Mouse (Mus musculus) right cerebral cortex, adult 18-20 months (tissue): ENCODE measurements at regions not wholly inside any gene's neighbourhood (a gene's known extent, or its start where the extent isn't known, plus 50 kb on each side); places are given as distances from the start of the nearest gene placed in this dataset.

Experiments
- DNase-seq: peaks from one replicate; pipeline ENCODE4 v3.0.0; 2022; ENCODE audit warnings: mixed read lengths

GRCm38 (mm10) chr9:24943830-24944229 is 145.4 kb upstream of the Gm10181 start:
- no peak for DNase-seq

- no peak for DNase-seq
Measured at GRCm38 (mm10) chr9:24952516-24952915, 136.7 kb upstream of the Gm10181 start.

DNA sequence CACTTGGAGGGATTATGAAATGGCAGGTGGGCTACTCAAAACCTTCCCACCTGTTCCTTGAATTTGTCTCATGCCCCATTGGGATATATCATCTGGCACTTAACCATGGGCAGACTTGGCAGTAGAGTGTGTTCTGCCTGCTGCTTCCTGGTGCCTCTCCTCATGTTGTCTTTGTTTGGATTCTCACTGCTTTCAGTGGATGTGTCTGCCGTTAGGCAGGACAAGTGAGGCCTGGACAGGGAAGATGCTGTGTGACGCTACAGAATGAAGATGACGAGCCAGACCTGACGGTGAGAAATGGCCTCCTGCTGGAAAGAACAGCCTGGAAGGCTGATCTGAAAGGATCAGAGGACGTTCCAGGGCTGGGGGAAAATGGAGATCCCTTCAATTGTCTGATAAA is 133.6 kb upstream of the Gm10181 start:
- DNase-seq, result no peak

DNA sequence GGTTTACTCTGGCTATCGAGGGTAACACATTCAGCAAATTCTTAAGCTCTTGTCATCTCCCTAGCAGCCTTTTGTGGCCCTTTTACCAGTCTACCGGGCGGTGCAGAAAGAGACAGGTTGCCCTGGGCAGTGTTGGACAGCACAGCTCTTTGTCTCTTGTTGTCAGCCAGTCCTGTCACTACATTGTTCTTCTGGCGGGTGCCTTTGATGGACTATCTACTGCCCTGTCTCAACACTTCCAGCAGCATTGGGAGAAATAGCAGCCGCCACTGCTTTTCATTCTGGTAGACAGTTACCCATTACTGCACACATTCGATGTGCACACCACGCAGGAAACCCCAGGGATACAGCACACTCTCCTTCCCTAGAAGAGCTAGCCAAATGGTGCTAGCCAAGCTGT is 132.7 kb upstream of the Gm10181 start:
- no peak for DNase-seq

DNA sequence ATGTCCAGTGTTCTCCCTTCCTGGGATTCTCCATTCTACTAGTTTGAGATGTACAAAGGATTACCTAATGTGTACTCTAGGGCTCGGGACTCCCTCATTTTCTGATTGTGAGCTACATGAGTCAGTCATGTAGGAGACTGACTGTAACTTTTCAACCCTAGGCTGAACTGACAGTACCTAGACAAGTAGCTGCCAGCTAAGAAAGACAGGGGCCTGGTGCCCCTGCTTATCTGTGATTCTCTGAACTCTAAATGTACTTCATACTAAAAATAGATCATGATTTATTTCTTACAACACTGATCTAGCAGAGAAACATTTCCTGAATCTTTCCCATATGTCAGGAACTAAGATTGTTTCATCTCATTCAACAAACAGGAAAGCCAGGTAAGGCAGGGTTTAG is 125.9 kb upstream of the Gm10181 start:
- no peak for DNase-seq

- DNase-seq, result no peak
Measured at GRCm38 (mm10) chr9:24967571-24967970, 121.7 kb upstream of the Gm10181 start.

DNA sequence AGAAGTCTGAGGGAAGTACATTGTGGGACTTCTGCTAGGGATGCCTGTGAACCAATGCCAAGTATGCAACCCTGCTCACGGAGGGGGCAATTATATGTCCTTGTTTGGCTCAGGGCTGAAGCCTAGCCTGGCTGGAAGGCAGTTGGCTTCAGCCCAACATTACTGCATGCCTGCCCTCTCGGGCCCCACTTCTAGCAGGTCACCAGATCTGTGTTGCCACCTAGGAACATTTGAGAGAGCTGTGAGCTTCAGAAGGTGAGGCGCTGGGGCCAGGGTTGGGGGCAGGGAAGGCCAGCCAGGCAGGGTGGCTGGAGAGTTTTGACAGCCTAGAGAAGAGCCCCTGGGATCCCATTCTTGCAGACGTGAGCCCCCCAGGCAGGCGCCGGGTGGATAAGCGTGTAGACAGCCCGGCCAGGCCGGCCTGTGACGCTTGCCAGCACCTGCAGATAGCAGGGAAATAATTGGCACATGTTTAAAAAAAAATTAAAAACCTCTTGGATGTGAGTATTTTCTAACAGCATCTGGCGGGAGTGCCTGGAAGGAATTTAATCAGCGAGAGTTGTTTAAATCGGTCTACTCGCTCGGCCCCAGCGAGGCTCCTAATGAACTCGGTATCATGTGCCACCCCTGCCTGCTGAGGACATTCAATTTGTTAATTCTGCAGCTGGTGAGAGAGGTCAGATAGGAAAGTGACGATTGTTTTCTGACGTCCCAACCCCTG is 115.0 kb upstream of the Gm10181 start:
- no peak for DNase-seq

DNA sequence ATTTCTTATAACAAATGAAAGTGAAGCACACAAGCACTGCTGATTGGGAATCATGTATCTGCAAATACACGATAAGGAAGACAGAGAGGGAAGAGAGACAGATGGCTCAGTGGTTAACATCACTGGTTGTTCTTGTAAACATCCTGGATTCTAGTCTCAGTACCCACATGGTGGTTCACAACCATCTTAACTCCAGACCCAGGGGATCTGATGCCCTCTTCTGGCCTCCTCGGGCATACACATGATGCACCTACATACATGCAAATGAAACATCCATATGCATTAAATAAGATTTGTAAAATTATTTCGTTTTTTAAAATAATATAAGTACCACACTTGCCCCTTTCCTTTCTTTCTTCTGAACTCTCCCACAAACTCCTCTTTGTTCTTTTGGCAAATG is 106.4 kb upstream of the Gm10181 start:
- DNase-seq, result no peak

GRCm38 (mm10) chr9:24994491-24994890 is 94.7 kb upstream of the Gm10181 start:
- DNase-seq, result no peak

- no peak for DNase-seq
Measured at GRCm38 (mm10) chr9:25021095-25021691, 68.0 kb upstream of the Gm10181 start.

GRCm38 (mm10) chr9:25022439-25022838 is 66.8 kb upstream of the Gm10181 start:
- DNase-seq, result no peak

DNA sequence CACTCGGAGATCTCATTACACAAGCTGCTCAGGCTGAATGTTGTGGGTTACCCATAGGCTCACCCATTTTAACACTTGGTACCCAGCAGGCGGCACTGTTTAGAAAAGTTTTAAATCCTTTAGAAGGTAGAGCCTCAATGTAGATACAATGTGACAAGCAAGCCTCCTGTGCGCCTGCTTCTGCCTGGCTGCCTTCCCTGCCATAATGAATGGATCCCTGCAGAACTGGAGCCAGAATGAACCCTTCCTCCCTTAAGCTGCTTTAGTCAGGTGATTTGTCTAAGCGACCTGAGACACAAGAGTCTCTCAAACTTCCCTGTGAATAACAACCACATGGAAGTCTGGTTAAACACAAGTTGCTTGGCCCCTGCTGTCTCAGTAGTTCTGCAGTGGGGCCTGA is 64.7 kb upstream of the Gm10181 start:
- DNase-seq, result no peak

- DNase-seq, result peak; percentile 37
Measured at GRCm38 (mm10) chr9:25027581-25027980, 61.6 kb upstream of the Gm10181 start.

- DNase-seq, result peak; percentile 40
Measured at GRCm38 (mm10) chr9:25028305-25028704, 60.9 kb upstream of the Gm10181 start.

DNA sequence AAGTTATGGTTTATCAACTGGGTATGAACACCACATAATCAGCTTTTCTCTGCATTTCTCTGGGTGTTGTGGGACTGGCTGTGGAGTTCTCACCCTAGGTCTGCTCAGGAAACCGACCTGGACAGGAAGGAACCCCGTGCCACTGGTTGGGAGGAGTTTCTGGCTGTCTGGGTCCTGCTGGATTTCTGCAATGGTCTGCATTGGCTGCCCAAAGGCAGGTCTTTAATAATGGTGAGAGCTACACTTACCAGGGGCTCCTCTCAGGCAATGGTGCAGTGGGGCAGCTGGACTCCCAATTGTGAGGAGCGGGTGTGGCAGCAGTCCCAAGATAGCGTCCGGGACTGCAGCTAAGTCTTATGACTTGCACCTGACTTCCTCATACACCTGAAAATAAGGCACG is 57.8 kb upstream of the Gm10181 start:
- DNase-seq, result no peak
